Mouse (Mus musculus) testis, adult 2 months (tissue): ENCODE data around the gene Pelp1.

Experiments used
- CTCF ChIP-seq: fragments of 200-500 bp; IDR thresholded peaks from 2 replicates; pipeline ENCODE4 v1.5.1; 2012; ENCODE audit warnings: low read depth, mild to moderate bottlenecking, inconsistent platforms, low read length, moderate library complexity; ENCODE audit not compliant: control insufficient read depth, insufficient read depth, insufficient replicate concordance
- POLR2A ChIP-seq: fragments of 200-500 bp; IDR thresholded peaks from 2 replicates; pipeline ENCODE4 v1.6.1; 2012; ENCODE audit warnings: low read depth, mild to moderate bottlenecking, inconsistent platforms, low read length, moderate library complexity; ENCODE audit not compliant: control insufficient read depth

DNA sequence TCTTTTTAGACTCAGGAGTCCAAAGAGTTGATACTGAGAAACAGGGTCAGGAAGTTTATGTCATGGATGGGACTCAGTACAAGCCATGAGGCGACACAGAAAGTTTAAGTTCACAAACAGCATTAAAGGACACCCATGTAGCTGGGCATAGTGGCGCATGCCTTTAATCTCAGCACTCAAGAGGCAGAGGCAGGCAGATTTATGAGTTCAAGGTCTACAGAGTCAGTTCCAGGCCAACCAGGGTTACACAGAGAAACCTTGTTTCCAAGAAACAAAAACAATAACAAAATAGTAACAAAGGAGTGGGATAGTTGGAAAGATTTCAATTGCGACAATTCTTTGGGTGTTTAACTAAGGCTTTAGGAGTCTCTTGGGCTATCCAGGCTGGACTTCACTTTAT, 25.7 kb downstream of the Pelp1 start:
- TF ChIP-seq POLR2A (no peak), CTCF (no peak)
